Mouse (Mus musculus) CH12.LX (cell line): ENCODE data around the gene Tnfrsf18. TPM values are rescaled to one million over a fixed set of nuclear protein-coding genes. Genes with fewer than 3 reads are reported as not detected.

ENCODE experiments used
- DNase-seq: peaks from one replicate; pipeline ENCODE4 v3.0.0-alpha.2; 2013; ENCODE audit errors: extremely low read depth
- H3K27ac ChIP-seq: 2 replicates; pipeline ENCODE4 v1.5.1; 2012; ENCODE audit warnings: low read depth, mild to moderate bottlenecking, control low read depth, moderate library complexity; ENCODE audit not compliant: insufficient read depth
- H3K27me3 ChIP-seq: replicated peaks from 2 replicates; pipeline ENCODE3; 2012; ENCODE audit warnings: inconsistent platforms
- H3K36me3 ChIP-seq, 2 experiments: replicated peaks in 1 of 2; 2 replicates each; pipeline versions ENCODE3 to v1.6.1; 2012; ENCODE audit warnings: inconsistent platforms in 1 of 2, low read length in 1 of 2, mild to moderate bottlenecking in 1 of 2, mixed read lengths in 1 of 2, moderate library complexity in 1 of 2; ENCODE audit not compliant: control insufficient read depth in 1 of 2, insufficient read depth in 1 of 2
- H3K4me1 ChIP-seq, 2 experiments: 2 replicates each; pipeline ENCODE4 v1.6.1; 2012; ENCODE audit warnings: inconsistent platforms in 1 of 2, moderate library complexity in 1 of 2; ENCODE audit not compliant: insufficient read depth in 2 of 2, control insufficient read depth in 1 of 2
- H3K4me2 ChIP-seq: 2 replicates; pipeline ENCODE4 v1.6.1; 2012; ENCODE audit warnings: low read depth, mild to moderate bottlenecking, control low read depth; ENCODE audit not compliant: poor library complexity, insufficient read depth, severe bottlenecking
- H3K4me3 ChIP-seq, 3 experiments: fragments of 150-350 bp in 1 of 3; sonication (generic) in 1 of 3; replicated peaks in 1 of 3; 2 replicates each; pipeline versions ENCODE3 to v1.5.1; 2011 to 2012; ENCODE audit warnings: low read depth in 2 of 3, low read length in 2 of 3, mild to moderate bottlenecking in 2 of 3, moderate library complexity in 2 of 3, control low read depth in 1 of 3, improper control_type of control experiment in 1 of 3, inconsistent platforms in 1 of 3, mixed read lengths in 1 of 3; ENCODE audit not compliant: poor library complexity in 1 of 3
- H3K79me2 ChIP-seq: replicated peaks from 2 replicates; pipeline ENCODE4 v1.6.1; 2012; ENCODE audit warnings: mild to moderate bottlenecking, moderate library complexity; ENCODE audit not compliant: control insufficient read depth, poor library complexity, insufficient read depth, severe bottlenecking; ENCODE audit errors: extremely low read depth
- H3K9ac ChIP-seq: 2 replicates; pipeline ENCODE4 v1.6.1; 2012; ENCODE audit warnings: low read depth, mild to moderate bottlenecking, control low read depth, moderate library complexity; ENCODE audit not compliant: insufficient read depth
- H3K9me3 ChIP-seq: replicated peaks from 2 replicates; pipeline ENCODE3; 2012; ENCODE audit warnings: low read length, inconsistent platforms, mixed read lengths
- BHLHE40 ChIP-seq: IDR thresholded peaks from 2 replicates; pipeline ENCODE4 v1.6.1; 2011; ENCODE audit warnings: mild to moderate bottlenecking, low read depth, low read length, improper control_type of control experiment
- CHD1 ChIP-seq: IDR thresholded peaks from 2 replicates; pipeline ENCODE4 v1.6.1; 2012; ENCODE audit warnings: low read depth, low read length, improper control_type of control experiment, inconsistent platforms
- E2F4 ChIP-seq: IDR thresholded peaks from 2 replicates; pipeline ENCODE4 v1.6.1; 2011; ENCODE audit warnings: low read depth, low read length, improper control_type of control experiment; ENCODE audit not compliant: insufficient replicate concordance
- ELF1 ChIP-seq: IDR thresholded peaks from 2 replicates; pipeline ENCODE4 v1.6.1; 2014; ENCODE audit warnings: low read depth, mild to moderate bottlenecking, inconsistent platforms, low read length, improper control_type of control experiment
- EP300 ChIP-seq: IDR thresholded peaks from 2 replicates; pipeline ENCODE4 v1.6.1; 2011; ENCODE audit warnings: low read length, improper control_type of control experiment
- GABPA ChIP-seq: IDR thresholded peaks from 2 replicates; pipeline ENCODE4 v1.6.1; 2012; ENCODE audit warnings: low read depth, low read length, improper control_type of control experiment, inconsistent platforms; ENCODE audit not compliant: insufficient replicate concordance
- HCFC1 ChIP-seq: IDR thresholded peaks from 2 replicates; pipeline ENCODE4 v1.6.1; 2012; ENCODE audit warnings: low read depth, mild to moderate bottlenecking, inconsistent platforms, low read length, improper control_type of control experiment
- IRF4 ChIP-seq: IDR thresholded peaks from 2 replicates; pipeline ENCODE4 v1.6.1; 2014; ENCODE audit warnings: low read depth, mild to moderate bottlenecking, inconsistent platforms, low read length, improper control_type of control experiment
- JUN ChIP-seq: IDR thresholded peaks from 2 replicates; pipeline ENCODE4 v1.6.1; 2011; ENCODE audit warnings: low read depth, mild to moderate bottlenecking, low read length, improper control_type of control experiment, moderate library complexity; ENCODE audit not compliant: insufficient read depth
- JUND ChIP-seq: conservative IDR thresholded peaks from 2 replicates; pipeline ENCODE4 v1.6.1; 2011; ENCODE audit warnings: low read depth, low read length, improper control_type of control experiment
- MAFK ChIP-seq: IDR thresholded peaks from 2 replicates; pipeline ENCODE4 v1.6.1; 2011; ENCODE audit warnings: low read length, improper control_type of control experiment; ENCODE audit not compliant: insufficient replicate concordance
- MEF2A ChIP-seq: IDR thresholded peaks from 2 replicates; pipeline ENCODE4 v1.6.1; 2014; ENCODE audit warnings: low read depth, mild to moderate bottlenecking, inconsistent platforms, low read length, improper control_type of control experiment, borderline replicate concordance
- MYC ChIP-seq: IDR thresholded peaks from 2 replicates; pipeline ENCODE4 v1.6.1; 2011; ENCODE audit warnings: low read depth, mild to moderate bottlenecking, improper control_type of control experiment, low read length
- NELFE ChIP-seq: IDR thresholded peaks from 2 replicates; pipeline ENCODE4 v1.6.1; 2011; ENCODE audit warnings: low read depth, low read length, improper control_type of control experiment
- NRF1 ChIP-seq: IDR thresholded peaks from 2 replicates; pipeline ENCODE4 v1.6.1; 2014; ENCODE audit warnings: low read depth, mild to moderate bottlenecking, inconsistent platforms, low read length, improper control_type of control experiment, moderate library complexity
- PAX5 ChIP-seq: IDR thresholded peaks from 2 replicates; pipeline ENCODE4 v1.6.1; 2012; ENCODE audit warnings: low read length, inconsistent platforms, mixed read lengths
- POLR2A ChIP-seq: IDR thresholded peaks from 2 replicates; pipeline ENCODE4 v1.6.1; 2011; ENCODE audit warnings: low read depth, mild to moderate bottlenecking, improper control_type of control experiment, low read length
- POLR2AphosphoS2 ChIP-seq: IDR thresholded peaks from 2 replicates; pipeline ENCODE4 v1.6.1; 2011; ENCODE audit warnings: low read depth, low read length, improper control_type of control experiment
- RAD21 ChIP-seq: IDR thresholded peaks from 2 replicates; pipeline ENCODE4 v1.6.1; 2011; ENCODE audit warnings: low read depth, mild to moderate bottlenecking, low read length, improper control_type of control experiment, moderate library complexity
- RCOR1 ChIP-seq: conservative IDR thresholded peaks from 2 replicates; pipeline ENCODE4 v1.6.1; 2012; ENCODE audit warnings: low read depth, mild to moderate bottlenecking, inconsistent platforms, low read length, improper control_type of control experiment
- SIN3A ChIP-seq: IDR thresholded peaks from 2 replicates; pipeline ENCODE4 v1.6.1; 2012; ENCODE audit warnings: low read length, improper control_type of control experiment, inconsistent platforms
- SMC3 ChIP-seq: IDR thresholded peaks from 2 replicates; pipeline ENCODE4 v1.6.1; 2011; ENCODE audit warnings: low read depth, low read length, improper control_type of control experiment
- TBP ChIP-seq: conservative IDR thresholded peaks from 2 replicates; pipeline ENCODE4 v1.6.1; 2011; ENCODE audit warnings: low read depth, low read length, improper control_type of control experiment
- TCF12 ChIP-seq: IDR thresholded peaks from 2 replicates; pipeline ENCODE4 v1.6.1; 2014; ENCODE audit warnings: low read depth, mild to moderate bottlenecking, inconsistent platforms, low read length, improper control_type of control experiment
- UBTF ChIP-seq: IDR thresholded peaks from 2 replicates; pipeline ENCODE4 v1.6.1; 2012; ENCODE audit warnings: low read depth, mild to moderate bottlenecking, inconsistent platforms, low read length, improper control_type of control experiment, moderate library complexity
- USF2 ChIP-seq: conservative IDR thresholded peaks from 2 replicates; pipeline ENCODE4 v1.6.1; 2011; ENCODE audit warnings: low read depth, low read length, improper control_type of control experiment
- ZC3H11A ChIP-seq: IDR thresholded peaks from 2 replicates; pipeline ENCODE4 v1.6.1; 2012; ENCODE audit warnings: low read depth, mild to moderate bottlenecking, inconsistent platforms, low read length, improper control_type of control experiment
- ZKSCAN1 ChIP-seq: IDR thresholded peaks from 2 replicates; pipeline ENCODE4 v1.6.1; 2012; ENCODE audit warnings: low read depth, inconsistent platforms, low read length, improper control_type of control experiment, borderline replicate concordance
- ZMIZ1 ChIP-seq: IDR thresholded peaks from 2 replicates; pipeline ENCODE4 v1.6.1; 2012; ENCODE audit warnings: low read depth, mild to moderate bottlenecking, inconsistent platforms, low read length, improper control_type of control experiment
- dilution Hi-C: fragments of 300-500 bp; cut with MboI; formaldehyde crosslinking; loops from 2 replicates; pipeline ENCODE4 v1.14.3; 2020; ENCODE audit warnings: low sequenced_read_pairs; ENCODE audit not compliant: extremely low pct_unique_long_range_greater_than_20kb, extremely low pct_ligation_motif_present
- in situ Hi-C: fragments of 300-500 bp; cut with MboI; formaldehyde crosslinking; loops from 3 replicates; pipeline ENCODE4 v1.14.3; 2019; ENCODE audit warnings: low sequenced_read_pairs, low pct_ligation_motif_present, low pct_unique_long_range_greater_than_20kb, mixed read lengths
- polyA plus RNA-seq: library from polyadenylated mRNA; unstranded; fragments of >175 nt; gene quantifications from 2 replicates; pipeline ENCODE4 v1.2.1, GENCODE M21; 2012; ENCODE audit warnings: low read depth; ENCODE audit not compliant: insufficient read length
- total RNA-seq, 2 experiments: library from RNA; depleted of rRNA; stranded (reverse); fragments of 300-350 nt in 1 of 2; fragments of >200 nt in 1 of 2; gene quantifications; 2 replicates each; pipeline ENCODE4 v1.2.3; 2012 to 2014

Gene Tnfrsf18
- total and polyA plus RNA-seq, 3 experiments = 48.4 to 76.1 (median 50.7) TPM

DNA sequence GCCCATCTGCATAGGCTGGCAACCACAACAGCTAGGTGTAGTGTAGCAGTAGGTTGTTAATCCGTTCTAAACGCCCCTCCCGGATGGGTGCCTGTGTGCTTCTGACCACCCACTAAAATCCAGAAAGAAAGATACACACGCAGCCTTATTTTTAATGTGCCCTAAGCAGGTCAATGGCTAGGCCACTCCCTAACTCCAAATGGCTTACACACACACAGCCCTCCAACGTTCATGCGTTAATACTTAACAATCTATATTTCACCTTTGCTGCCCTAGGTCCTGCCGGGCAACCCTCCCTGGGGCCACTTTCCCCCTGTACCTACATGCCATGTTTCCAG, 5.3 kb downstream of the Tnfrsf18 start:
- in situ Hi-C loops = loop anchor here (5.0 kb wide), 2 partner anchors 49 to 61 kb away; no protein-coding TSS in a partner anchor
- Histone ChIP-seq H3K36me3 (peaks cover 16 to 34% of the 10 kb centered on the region in 2 experiments), H3K4me3 (peak overlapping the region; percentile 44 to 59 (median 55)), H3K9me3 (no peaks in the 10 kb centered on the region), H3K4me2 (peak overlapping the region; percentile 73), H3K79me2 (no peaks in the 10 kb centered on the region), H3K27ac (peak overlapping the region; percentile 99), H3K4me1 (peaks cover 30 to 60% of the 10 kb centered on the region in 2 experiments), H3K9ac (peak overlapping the region; percentile 65), H3K27me3 (no peaks in the 10 kb centered on the region)
- dilution Hi-C loops = no loop called here
- no peak for DNase-seq
- TF ChIP-seq NELFE (no peak), TCF12 (no peak), SMC3 (no peak), MAFK (no peak), EP300 (no peak), GABPA (no peak), TBP (peak; percentile 5; the same call in 1 of the 2 replicates), BHLHE40 (no peak)

DNA sequence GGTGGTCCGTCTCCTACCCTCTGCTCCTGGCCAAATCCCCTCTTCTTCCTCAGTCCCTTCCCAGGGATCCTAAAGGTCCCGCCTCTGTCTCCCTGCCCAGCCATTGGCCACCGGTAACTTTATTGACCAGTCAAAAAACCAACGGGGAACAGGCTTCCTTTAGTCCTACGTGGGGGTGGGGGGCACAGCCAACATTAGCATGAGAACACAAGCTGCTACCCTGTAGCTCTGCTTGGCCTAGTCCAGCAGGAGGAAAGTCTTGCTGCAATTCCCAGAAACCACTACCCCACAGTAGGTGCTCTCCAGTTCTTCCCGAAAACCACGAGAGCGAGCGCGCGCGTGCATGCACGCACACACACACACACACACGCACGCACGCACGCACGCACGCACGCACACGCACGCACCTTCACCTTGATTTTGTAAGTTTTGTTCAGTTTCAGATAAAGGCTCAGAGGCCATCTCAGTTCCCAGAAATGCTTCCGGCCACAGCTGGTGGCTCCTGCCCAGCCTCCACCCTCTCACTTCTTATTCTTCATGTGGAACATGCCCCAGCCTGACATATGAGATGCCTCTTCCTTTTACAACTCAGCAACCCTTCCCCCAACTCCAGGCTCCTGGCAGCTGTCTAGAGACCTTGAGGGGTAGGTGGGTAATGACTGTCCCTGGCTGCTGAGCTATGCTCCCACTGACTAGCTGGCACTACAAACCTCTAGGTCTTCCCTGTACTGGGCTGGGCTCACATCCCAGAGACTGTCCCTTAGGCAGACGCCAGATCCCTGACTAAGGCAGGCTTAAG, 5.8 kb downstream of the Tnfrsf18 start:
- dilution Hi-C loops (no loop called here), in situ Hi-C loops (loop anchor here (5.0 kb wide), 2 partner anchors 49 to 61 kb away; no protein-coding TSS in a partner anchor)
- Histone ChIP-seq H3K4me1 (peaks cover 30 to 54% of the 10 kb centered on the region in 2 experiments), H3K36me3 (peaks cover 16 to 34% of the 10 kb centered on the region in 2 experiments), H3K79me2 (no peaks in the 10 kb centered on the region), H3K9ac (peak overlapping the region; percentile 65), H3K4me2 (peak overlapping the region; percentile 73), H3K9me3 (no peaks in the 10 kb centered on the region), H3K27me3 (no peaks in the 10 kb centered on the region), H3K27ac (peak overlapping the region; percentile 99), H3K4me3 (peak overlapping the region; percentile 44 to 59 (median 55))
- peak; percentile 97 for DNase-seq
- TF ChIP-seq SMC3 (peak; percentile 23), CHD1 (peak; percentile 94; the same call in 1 of the 2 replicates), NELFE (peak; percentile 3; the same call in 1 of the 2 replicates), POLR2AphosphoS2 (no peak; the same call in 1 of the 2 replicates), E2F4 (no peak), MEF2A (peak; percentile 88), POLR2A (peak; percentile 56), PAX5 (no peak), ZMIZ1 (peak; percentile 75), ZC3H11A (no peak), ZKSCAN1 (no peak), ELF1 (peak; percentile 82), SIN3A (peak; percentile 85), MAFK (peak; percentile 52; the same call in 1 of the 2 replicates), USF2 (no peak), MYC (peak; percentile 81), UBTF (no peak), EP300 (peak; percentile 93), HCFC1 (peak; percentile 60), NRF1 (peak; percentile 69), JUND (peak; percentile 39; the same call in 1 of the 2 replicates), TCF12 (peak; percentile 95), JUN (no peak; the same call in 1 of the 2 replicates), RAD21 (no peak; the same call in 1 of the 2 replicates), IRF4 (peak; percentile 95), RCOR1 (peak; percentile 73; the same call in 1 of the 2 replicates), BHLHE40 (peak; percentile 93)
